Mouse (Mus musculus) bone marrow, adult 2 months (tissue): Measurements from ENCODE around the gene Kansl3.

Experiments
- CTCF ChIP-seq: fragments of 200-500 bp; IDR thresholded peaks from 2 replicates; pipeline ENCODE4 v1.5.1; 2011; ENCODE audit warnings: low read length, control low read depth; ENCODE audit not compliant: control insufficient read depth, insufficient read depth
- POLR2A ChIP-seq: fragments of 200-500 bp; IDR thresholded peaks from 2 replicates; pipeline ENCODE4 v1.6.1; 2011; ENCODE audit warnings: low read depth, mild to moderate bottlenecking, control low read depth, low read length, borderline replicate concordance; ENCODE audit not compliant: control insufficient read depth

GRCm38 (mm10) chr1:36356955-36357695 lies 11.9 kb downstream of the Kansl3 start:
- no peak for TF ChIP-seq CTCF
- no peak for TF ChIP-seq POLR2A
